Mouse (Mus musculus) C2C12 (cell line): ENCODE results near the gene Nxph4.

Experiments
- CEBPB ChIP-seq: IDR thresholded peaks from one replicate; pipeline ENCODE4 v1.6.1; 2011; ENCODE audit warnings: low read depth, mild to moderate bottlenecking, control low read depth, moderate library complexity
- CTCF ChIP-seq: IDR thresholded peaks from one replicate; pipeline ENCODE4 v1.5.1; 2011; ENCODE audit not compliant: control insufficient read depth, insufficient read depth, insufficient read length
- FOSL1 ChIP-seq: IDR thresholded peaks from one replicate; pipeline ENCODE4 v1.8.0; 2011; ENCODE audit warnings: mild to moderate bottlenecking, low read length; ENCODE audit not compliant: poor library complexity, insufficient read depth, severe bottlenecking
- USF1 ChIP-seq: IDR thresholded peaks from one replicate; pipeline ENCODE4 v1.6.1; 2011; ENCODE audit warnings: low read depth, mild to moderate bottlenecking, control low read depth, moderate library complexity

DNA sequence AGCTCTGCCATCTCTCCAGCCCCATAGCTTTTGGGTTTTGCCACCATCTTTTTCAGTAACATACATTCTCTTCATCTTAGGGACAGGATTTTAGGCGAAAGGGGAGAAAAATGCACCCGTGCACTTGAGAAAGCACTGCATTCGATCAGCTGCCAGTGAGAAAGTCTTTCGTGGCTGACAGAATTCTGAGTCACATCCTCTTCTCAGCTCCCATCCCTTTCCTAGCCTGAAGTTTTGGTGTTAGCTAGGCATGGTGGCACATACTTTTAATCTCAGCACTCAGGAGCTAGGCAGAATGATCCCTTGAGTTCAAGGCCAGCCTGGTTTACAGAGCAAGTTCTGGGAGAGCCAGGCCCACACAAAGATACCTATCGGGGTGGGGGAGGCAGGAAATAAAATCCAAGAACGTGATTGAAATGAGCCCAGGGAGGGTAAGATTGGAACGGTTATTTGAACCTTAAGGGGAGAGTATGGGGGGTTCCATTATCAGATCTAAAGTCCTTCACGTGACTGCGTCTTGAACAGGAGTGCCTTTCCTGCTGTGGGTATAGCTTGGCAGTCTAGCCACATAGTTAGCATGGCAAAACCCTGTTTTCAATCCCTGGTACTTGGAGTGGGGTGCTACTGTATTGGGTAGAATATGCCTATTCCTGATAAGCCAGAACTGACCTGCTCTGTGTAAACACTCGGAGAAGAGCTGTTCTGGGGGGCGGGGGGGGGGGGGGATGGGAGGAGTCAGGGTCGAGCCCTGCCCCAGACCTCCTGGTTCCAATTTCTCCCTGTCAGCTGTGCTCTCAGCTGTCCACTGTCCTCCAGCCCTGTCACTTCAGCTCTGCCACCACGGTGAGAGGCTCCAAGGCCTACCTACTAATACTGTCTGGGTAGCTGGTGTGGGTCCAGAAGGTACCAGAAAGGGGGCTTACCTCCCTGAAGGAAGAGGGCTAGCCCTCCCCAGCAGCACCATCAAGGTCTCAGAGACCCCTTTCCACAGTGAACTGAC is 33.2 kb downstream of the Nxph4 start, which contains the start of gene Stac3:
- TF ChIP-seq CTCF: no peak
- TF ChIP-seq CEBPB: no peak
- TF ChIP-seq USF1: peak; percentile 82
- no peak for TF ChIP-seq FOSL1
